Mouse (Mus musculus): ENCODE measurements around the gene Rnf149. TPM values are rescaled to one million over a fixed set of nuclear protein-coding genes. Genes with fewer than 3 reads are reported as not detected.

The Rnf149 gene
- polyA plus RNA-seq (2017; shearing (Covaris generic)), result 38.8 TPM

DNA sequence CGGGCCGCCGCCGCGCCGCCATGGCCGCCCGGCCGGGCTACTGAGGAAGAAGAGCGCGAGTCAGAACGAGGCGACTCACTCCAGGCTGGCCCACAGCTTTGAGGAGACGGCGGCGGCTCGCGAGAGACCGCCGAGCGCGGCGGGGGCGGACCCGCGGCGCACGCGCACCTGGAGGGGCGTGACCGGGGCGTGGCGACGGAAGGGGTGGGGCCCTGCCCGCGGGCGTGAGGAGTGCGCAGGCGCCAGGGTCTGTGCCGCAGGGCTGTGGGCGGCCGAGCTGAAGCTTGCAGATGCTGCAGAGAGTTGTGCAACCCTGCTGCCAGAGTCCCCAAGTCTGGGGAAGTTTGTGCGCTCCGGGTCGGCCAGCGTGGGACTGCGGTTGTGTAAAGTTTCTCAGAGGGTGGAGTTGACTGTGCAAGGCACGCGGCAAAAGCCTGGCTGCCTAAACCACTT lies at the start of gene Rnf149:
Rnf149 (minus strand) TSS at position 153 of the 453 bp plus-strand sequence.

DNA sequence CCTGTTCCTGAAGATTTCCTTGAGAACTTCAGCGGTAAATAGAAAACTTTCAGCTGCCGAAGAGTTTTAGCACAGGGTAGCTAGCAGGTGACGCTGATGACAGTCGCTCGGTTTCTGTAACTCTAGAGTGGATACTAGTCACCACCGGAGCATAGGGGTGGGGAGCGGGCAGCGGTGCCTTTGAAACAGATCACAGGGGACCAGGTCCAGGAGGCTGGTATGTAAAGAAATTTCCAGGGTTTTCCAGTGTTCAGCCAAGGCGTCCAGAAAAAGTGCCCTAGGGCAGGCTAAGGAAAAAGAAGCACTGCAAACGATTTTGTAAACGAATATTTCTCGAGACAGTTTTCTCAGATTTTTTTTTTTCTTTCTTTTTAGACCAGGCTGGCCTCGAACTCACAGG lies 42.4 kb downstream of the Rnf149 start, which contains the start of gene Cnot11:
Cnot11 (plus strand) TSS at position 162 of the 400 bp plus-strand sequence.

Other genes starting within 250 kb of the Rnf149 start
- 364 TPM for gene Rpl31, start 209.6 kb downstream of the Rnf149 start, polyA plus RNA-seq (2017; shearing (Covaris generic))
- 0.75 TPM for gene Tbc1d8, start 98.7 kb downstream of the Rnf149 start, polyA plus RNA-seq (2017; shearing (Covaris generic))
- 36.8 TPM for gene Cnot11, start 42.4 kb downstream of the Rnf149 start, polyA plus RNA-seq (2017; shearing (Covaris generic))
- not detected for gene Creg2, start 74.1 kb upstream of the Rnf149 start, polyA plus RNA-seq (2017; shearing (Covaris generic))
- gene Rfx8, start 143.6 kb upstream of the Rnf149 start, polyA plus RNA-seq (2017; shearing (Covaris generic)), result not detected
- gene Gm3646, start 227.9 kb upstream of the Rnf149 start, polyA plus RNA-seq (2017; shearing (Covaris generic)), result not detected

Measured in naive thymus-derived CD4-positive, alpha-beta T cell, adult 5 months (primary cell).